Mouse (Mus musculus) myocyte (in vitro differentiated cells): ENCODE data around the gene Zar1l. TPM values are rescaled to one million over a fixed set of nuclear protein-coding genes. Genes with fewer than 3 reads are reported as not detected.

Experiments used
- H3K27me3 ChIP-seq: one replicate; pipeline ENCODE4 v1.6.1; 2011; ENCODE audit not compliant: control insufficient read depth, insufficient read depth, insufficient read length
- H3K36me3 ChIP-seq: one replicate; pipeline ENCODE4 v1.6.1; 2011; ENCODE audit not compliant: control insufficient read depth, insufficient read depth
- H3K4me2 ChIP-seq: one replicate; pipeline ENCODE4 v1.6.1; 2011; ENCODE audit warnings: low read depth, control low read depth
- H3K4me3 ChIP-seq: one replicate; pipeline ENCODE4 v1.5.1; 2011; ENCODE audit warnings: mild to moderate bottlenecking, control low read depth, moderate library complexity
- H3K79me2 ChIP-seq: one replicate; pipeline ENCODE4 v1.6.1; 2011; ENCODE audit not compliant: control insufficient read depth, insufficient read depth
- H3ac ChIP-seq: one replicate; pipeline ENCODE4 v1.6.1; 2011; ENCODE audit not compliant: control insufficient read depth, insufficient read length
- CEBPB ChIP-seq: IDR thresholded peaks from 2 replicates; pipeline ENCODE4 v1.6.1; 2011; ENCODE audit warnings: mild to moderate bottlenecking, moderate library complexity; ENCODE audit not compliant: poor library complexity, insufficient read depth, severe bottlenecking
- E2F4 ChIP-seq: IDR thresholded peaks from one replicate; pipeline ENCODE4 v1.6.1; 2011; ENCODE audit warnings: mild to moderate bottlenecking, control low read depth, moderate library complexity; ENCODE audit not compliant: insufficient read depth
- MAX ChIP-seq: IDR thresholded peaks from one replicate; pipeline ENCODE4 v1.6.1; 2011; ENCODE audit warnings: low read depth, mild to moderate bottlenecking, control low read depth
- MYOD1 ChIP-seq, 3 experiments: IDR thresholded peaks; one replicate each; pipeline ENCODE4 v1.6.1; 2011; ENCODE audit warnings: control low read depth in 2 of 3, low read depth in 2 of 3, mild to moderate bottlenecking in 2 of 3, moderate library complexity in 1 of 3; ENCODE audit not compliant: insufficient read length in 2 of 3, control insufficient read depth in 1 of 3
- MYOG ChIP-seq, 3 experiments: IDR thresholded peaks; one replicate each; pipeline ENCODE4 v1.6.1; 2011; ENCODE audit warnings: control low read depth in 2 of 3, low read depth in 2 of 3, mild to moderate bottlenecking in 2 of 3; ENCODE audit not compliant: insufficient read length in 2 of 3, control insufficient read depth in 1 of 3, insufficient read depth in 1 of 3
- POLR2A ChIP-seq: IDR thresholded peaks from one replicate; pipeline ENCODE4 v1.6.1; 2011; ENCODE audit warnings: low read depth, mild to moderate bottlenecking, control low read depth, moderate library complexity; ENCODE audit not compliant: insufficient read length
- POLR2AphosphoS2 ChIP-seq: IDR thresholded peaks from one replicate; pipeline ENCODE4 v1.6.1; 2011; ENCODE audit warnings: low read depth, control low read depth; ENCODE audit not compliant: insufficient read length
- REST ChIP-seq: IDR thresholded peaks from one replicate; pipeline ENCODE4 v1.6.1; 2011; ENCODE audit warnings: mild to moderate bottlenecking, control low read depth, moderate library complexity; ENCODE audit not compliant: insufficient read depth, insufficient read length
- SRF ChIP-seq: IDR thresholded peaks from one replicate; pipeline ENCODE4 v1.6.1; 2011; ENCODE audit warnings: low read depth; ENCODE audit not compliant: control insufficient read depth, insufficient read length
- TCF12 ChIP-seq: IDR thresholded peaks from one replicate; pipeline ENCODE4 v1.6.1; 2011; ENCODE audit warnings: mild to moderate bottlenecking, control low read depth; ENCODE audit not compliant: poor library complexity, insufficient read depth, severe bottlenecking
- USF1 ChIP-seq: IDR thresholded peaks from one replicate; pipeline ENCODE4 v1.6.1; 2011; ENCODE audit warnings: low read depth, mild to moderate bottlenecking, control low read depth, moderate library complexity
- polyA plus RNA-seq: library from polyadenylated mRNA; unstranded; fragments of >200 nt; fragmentation: generic; extraction: Trizol; gene quantifications from one replicate; pipeline ENCODE4 v1.2.1, GENCODE M21; 2012; ENCODE audit warnings: missing spikeins

The Zar1l gene
- polyA plus RNA-seq, 1 experiment: not detected

DNA sequence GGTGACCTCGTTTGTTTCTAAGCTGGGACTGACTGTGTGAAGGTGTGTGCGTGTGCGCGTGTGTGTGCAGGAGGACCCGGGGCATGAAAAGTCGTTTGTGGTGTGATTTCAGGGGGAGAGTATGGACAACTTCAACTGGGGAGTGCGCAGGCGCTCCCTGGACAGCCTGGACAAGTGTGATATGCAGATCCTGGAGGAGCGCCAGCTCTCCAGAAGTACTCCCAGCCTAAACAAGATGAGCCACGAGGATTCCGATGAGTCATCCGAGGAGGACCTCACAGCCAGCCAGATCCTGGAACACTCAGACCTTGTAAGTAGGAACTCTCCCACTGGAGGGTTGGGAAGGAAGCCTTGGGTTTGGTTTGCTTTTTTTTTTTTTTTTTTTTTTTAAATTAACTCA lies 51.8 kb downstream of the Zar1l start:
- Histone ChIP-seq H3K79me2 (no peaks in the 10 kb centered on the region), H3ac (no peak overlapping the region), H3K4me3 (no peak overlapping the region), H3K36me3 (no peaks in the 10 kb centered on the region), H3K27me3 (no peaks in the 10 kb centered on the region), H3K4me2 (peak overlapping the region; percentile 60)
- TF ChIP-seq MAX: no peak
- TF ChIP-seq SRF: no peak
- no peak for TF ChIP-seq TCF12
- no peak for TF ChIP-seq POLR2A

DNA sequence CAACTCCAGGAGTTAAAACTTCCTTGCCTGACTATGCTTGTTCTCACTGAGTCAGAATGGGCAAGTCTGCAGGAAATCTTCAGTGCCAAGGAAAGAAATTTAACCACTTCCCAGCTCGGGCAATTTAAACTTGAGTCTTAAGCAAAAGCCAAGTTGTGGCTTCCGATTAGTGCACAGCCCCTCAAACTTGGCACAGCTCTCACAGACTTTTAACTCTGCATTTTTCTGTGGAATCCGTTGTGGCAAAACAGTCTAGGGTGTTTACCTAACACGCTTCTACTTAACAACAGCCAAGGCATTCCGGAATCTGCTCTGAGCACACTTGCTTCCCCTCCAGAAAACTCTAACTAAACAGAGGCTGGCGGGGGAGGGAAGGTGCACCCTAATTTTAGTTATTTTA lies 52.7 kb downstream of the Zar1l start:
- Histone ChIP-seq H3K4me2 (peak overlapping the region; percentile 21), H3K4me3 (no peak overlapping the region), H3K36me3 (no peaks in the 10 kb centered on the region), H3K79me2 (no peaks in the 10 kb centered on the region), H3ac (no peak overlapping the region), H3K27me3 (no peaks in the 10 kb centered on the region)
- no peak for TF ChIP-seq E2F4
- TF ChIP-seq SRF: no peak
- no peak for TF ChIP-seq POLR2AphosphoS2
- no peak for TF ChIP-seq REST
- no peak for TF ChIP-seq CEBPB
- no peak for TF ChIP-seq MAX
- no peak for TF ChIP-seq POLR2A
- no peak for TF ChIP-seq USF1
- TF ChIP-seq MYOG (IDR thresholded peaks at IDR 0.05; ENCODE audit: control insufficient read depth in 1 of 3, insufficient read depth in 1 of 3, insufficient read length in 2 of 3, low read depth in 2 of 3): no peak
- no peak for TF ChIP-seq MYOD1 (IDR thresholded peaks at IDR 0.05; ENCODE audit: control insufficient read depth in 1 of 3, insufficient read length in 2 of 3, low read depth in 2 of 3)

DNA sequence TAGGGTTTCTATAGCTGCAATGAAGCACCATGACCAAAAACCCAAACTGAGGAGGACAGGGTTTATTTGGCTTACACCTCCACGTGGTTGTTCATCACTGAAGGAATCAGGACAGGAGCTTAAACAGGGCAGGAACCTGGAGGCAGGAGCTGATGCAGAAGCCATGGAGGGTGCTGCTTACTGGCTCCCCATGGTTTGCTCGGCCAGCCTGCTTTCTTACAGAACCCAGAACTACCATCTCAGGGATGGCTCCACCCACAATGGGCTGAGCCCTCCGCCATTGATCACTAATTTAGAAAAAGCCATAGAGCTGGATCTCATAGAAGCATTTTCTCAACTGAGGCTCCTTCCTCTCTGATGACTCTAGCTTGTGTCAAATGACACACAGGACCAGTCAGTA lies 53.2 kb downstream of the Zar1l start:
- Histone ChIP-seq H3K36me3 (no peaks in the 10 kb centered on the region), H3K79me2 (no peaks in the 10 kb centered on the region), H3K4me2 (no peak overlapping the region), H3K4me3 (no peak overlapping the region), H3ac (no peak overlapping the region), H3K27me3 (no peaks in the 10 kb centered on the region)
- TF ChIP-seq MYOG (IDR thresholded peaks at IDR 0.05; ENCODE audit: control insufficient read depth in 1 of 3, insufficient read depth in 1 of 3, insufficient read length in 2 of 3, low read depth in 2 of 3): no peak

DNA sequence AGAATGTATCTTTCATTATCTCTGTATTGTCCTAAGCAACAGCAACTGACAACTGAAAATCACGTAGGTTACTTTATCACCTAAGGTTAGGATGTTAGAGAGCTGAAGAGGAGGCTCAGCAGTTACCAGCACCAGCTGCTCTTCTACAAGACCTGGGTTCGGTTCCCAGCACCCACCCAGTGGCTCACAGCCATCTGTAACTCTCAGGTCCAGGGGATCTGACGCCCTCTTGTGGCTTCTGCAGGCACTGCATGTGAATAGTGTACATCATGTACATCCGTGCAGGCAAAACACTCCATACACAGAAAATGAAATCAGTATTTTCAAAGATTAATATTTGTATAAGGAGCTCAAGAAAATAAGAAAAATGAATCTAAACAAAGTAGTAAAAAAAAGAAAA lies 58.2 kb downstream of the Zar1l start:
- Histone ChIP-seq H3ac (no peak overlapping the region), H3K36me3 (no peaks in the 10 kb centered on the region), H3K4me3 (no peak overlapping the region), H3K79me2 (no peaks in the 10 kb centered on the region), H3K27me3 (no peaks in the 10 kb centered on the region), H3K4me2 (no peak overlapping the region)
- TF ChIP-seq SRF (no peak), CEBPB (no peak), USF1 (no peak), E2F4 (no peak), TCF12 (no peak), REST (no peak), MYOD1 (IDR thresholded peaks at IDR 0.05; ENCODE audit: control insufficient read depth in 1 of 3, insufficient read length in 2 of 3, low read depth in 2 of 3) (no peak), MAX (no peak), POLR2A (no peak), POLR2AphosphoS2 (no peak)

DNA sequence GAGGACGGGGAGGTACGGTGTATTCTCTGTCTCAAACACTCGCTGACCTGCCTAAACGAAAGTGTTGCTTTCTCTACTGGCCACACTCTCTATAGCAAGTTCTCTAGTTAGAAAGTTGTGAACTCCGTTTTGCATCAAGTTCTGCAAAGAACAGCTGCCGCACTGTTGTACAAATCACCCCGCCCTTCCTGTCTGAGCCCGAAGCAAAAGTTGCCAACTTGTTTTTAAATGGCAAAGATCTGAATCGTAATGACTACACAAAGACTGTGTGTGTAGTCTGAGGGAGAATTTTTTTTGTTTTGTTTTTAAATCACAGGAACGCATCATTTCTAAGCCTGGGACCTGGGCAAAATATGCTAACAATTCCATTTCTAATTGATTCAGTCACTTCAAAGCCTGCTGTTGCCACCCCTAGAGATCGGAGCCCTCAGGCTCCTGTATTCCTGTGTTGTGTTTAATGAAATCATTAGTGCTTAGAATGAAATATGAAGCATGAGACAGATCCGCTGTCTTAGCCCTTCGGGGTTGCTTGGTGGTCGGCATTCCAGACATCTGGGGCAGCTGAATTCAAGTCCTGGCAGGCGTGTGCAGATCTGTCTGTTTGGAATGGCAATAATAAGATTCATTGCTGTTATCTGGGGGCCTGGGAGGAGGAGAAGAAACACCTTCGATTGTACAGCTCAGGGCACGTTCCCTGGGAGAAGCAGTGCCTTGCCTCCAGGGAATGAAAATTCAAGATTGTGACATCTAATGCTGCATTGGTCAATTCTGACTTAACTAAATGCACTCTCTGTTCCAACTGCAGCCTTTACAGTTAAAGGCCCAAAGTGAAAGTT lies 59.8 kb downstream of the Zar1l start:
- H3K79me2 ChIP-seq: no peaks in the 10 kb centered on the region
- H3K27me3 ChIP-seq: no peaks in the 10 kb centered on the region
- no peak overlapping the region for H3ac ChIP-seq
- H3K36me3 ChIP-seq: no peaks in the 10 kb centered on the region
- no peak overlapping the region for H3K4me3 ChIP-seq
- peak in 1 of 3 experiments; percentile 18 for TF ChIP-seq MYOD1 (IDR thresholded peaks at IDR 0.05; ENCODE audit: control insufficient read depth in 1 of 3, insufficient read length in 2 of 3, low read depth in 2 of 3)
- no peak for TF ChIP-seq POLR2A
- H3K4me2 ChIP-seq: peak overlapping the region; percentile 74
